Mouse (Mus musculus): ENCODE measurements around the gene Il15.

- TF ChIP-seq CTCF (IDR thresholded peaks at IDR 0.05; ENCODE audit: borderline replicate concordance, extremely low read depth, insufficient read depth, insufficient read length) (no peak), POLR2A (IDR thresholded peaks at IDR 0.05; ENCODE audit: borderline replicate concordance, extremely low read depth, insufficient read depth, insufficient read length, poor library complexity, severe bottlenecking) (no peak)
These were observed 96.6 kb downstream of the Il15 start for GRCm38 (mm10) chr8:82306424-82306823.
